Mouse (Mus musculus) gastrocnemius, postnatal 25 days (tissue): ENCODE measurements around the gene Orai1. TPM values are rescaled to one million over a fixed set of nuclear protein-coding genes. Genes with fewer than 3 reads are reported as not detected.
"Not testable (repeated sequence)": the region's sequence is repeated elsewhere in the genome, so short reads cannot be mapped to it uniquely, and the experiment has no call there.

ENCODE experiments used
- DNase-seq: peaks from one replicate; pipeline ENCODE4 v3.0.0; 2022
- long read RNA-seq, 2 experiments: library from polyadenylated mRNA; stranded (forward); transcript quantifications; one replicate each; pipeline ENCODE4 v2.0.0; 2021
- total RNA-seq, 2 experiments: library from RNA; stranded (reverse); gene quantifications; 1 replicate in 1 of 2; 2 replicates in 1 of 2; pipeline ENCODE4 v1.2.3; 2021

Orai1 gene
- total RNA-seq, result 10 to 100 TPM; 31.5 to 36.3 TPM
- long read RNA-seq, experiment 1, transcript Orai1-202 (2 exons, 1,875 nt), result major isoform, 42 of 51 reads
- long read RNA-seq, experiment 1, partial matches to known transcripts, result 0 of 51 reads
- long read RNA-seq, experiment 1, other reads (novel, unspliced or antisense), result 9 of 51 reads
- long read RNA-seq, experiment 2, transcript Orai1-202 (2 exons, 1,875 nt), result major isoform, 65 of 71 reads
- long read RNA-seq, experiment 2, partial matches to known transcripts, result 0 of 71 reads
- long read RNA-seq, experiment 2, other reads (novel, unspliced or antisense), result 5 of 71 reads

GRCm38 (mm10) chr5:123014753-123015701 lies at the start of gene Orai1:
Orai1 (plus strand) TSS chr5:123015074.
- peak; percentile 99 for DNase-seq

GRCm38 (mm10) chr5:122965427-122965826 lies 49.4 kb upstream of the Orai1 start:
- DNase-seq, result no peak

- DNase-seq, result peak; percentile 66
Observed at GRCm38 (mm10) chr5:122968322-122968721, 46.6 kb upstream of the Orai1 start.

- DNase-seq, result no peak
Observed at GRCm38 (mm10) chr5:122970056-122970455, 44.8 kb upstream of the Orai1 start.

- no peak for DNase-seq
Observed at GRCm38 (mm10) chr5:122971438-122971837, 43.4 kb upstream of the Orai1 start.

GRCm38 (mm10) chr5:122972116-122972515 lies 42.8 kb upstream of the Orai1 start:
- DNase-seq, result no peak

GRCm38 (mm10) chr5:122974701-122975100 lies 40.2 kb upstream of the Orai1 start:
- DNase-seq, result not testable (repeated sequence)

- DNase-seq, result no peak
Observed at GRCm38 (mm10) chr5:122978970-122979369, 35.9 kb upstream of the Orai1 start.

GRCm38 (mm10) chr5:122984483-122984882 lies 30.4 kb upstream of the Orai1 start:
- no peak for DNase-seq

GRCm38 (mm10) chr5:122985276-122985675 lies 29.6 kb upstream of the Orai1 start:
- no peak for DNase-seq

GRCm38 (mm10) chr5:122986091-122986493 lies 28.8 kb upstream of the Orai1 start:
- DNase-seq, result no peak

GRCm38 (mm10) chr5:122987211-122988020 lies 27.5 kb upstream of the Orai1 start:
- DNase-seq, result no peak

GRCm38 (mm10) chr5:122988021-122988751 lies 26.7 kb upstream of the Orai1 start:
- no peak for DNase-seq

- DNase-seq, result peak; percentile 79
Observed at GRCm38 (mm10) chr5:122989001-122989525, 25.8 kb upstream of the Orai1 start.

- no peak for DNase-seq
Observed at GRCm38 (mm10) chr5:122989551-122990330, 25.1 kb upstream of the Orai1 start, which contains the start of gene Kdm2b. Kdm2b (minus strand) TSS chr5:122989823.

GRCm38 (mm10) chr5:122990411-122991160 lies 24.3 kb upstream of the Orai1 start:
- DNase-seq, result no peak

GRCm38 (mm10) chr5:122991350-122992004 lies 23.4 kb upstream of the Orai1 start:
- DNase-seq, result no peak

GRCm38 (mm10) chr5:122993811-122994210 lies 21.1 kb upstream of the Orai1 start:
- no peak for DNase-seq

GRCm38 (mm10) chr5:122994303-122994846 lies 20.5 kb upstream of the Orai1 start:
- DNase-seq, result peak; percentile 86
